Mouse (Mus musculus): ENCODE measurements at regions not wholly inside any gene's neighbourhood (a gene's known extent, or its start where the extent isn't known, plus 50 kb on each side); places are given as distances from the start of the nearest gene placed in this dataset.

GRCm38 (mm10) chr10:99440169-99440568 lies 177.1 kb downstream of the Dusp6 start:
- no peak overlapping the region for H3K9ac ChIP-seq (ENCODE audit: low read length)
- H3K27ac ChIP-seq (ENCODE audit: low read length) = no peak overlapping the region
- H3K4me3 ChIP-seq (ENCODE audit: low read length) = no peak overlapping the region
- H3K27me3 ChIP-seq (ENCODE audit: control insufficient read depth, insufficient read depth, low read depth, low read length) = no peaks in the 10 kb centered on the region
- H3K36me3 ChIP-seq (ENCODE audit: control insufficient read depth, insufficient read depth, low read length) = no peaks in the 10 kb centered on the region
- ATAC-seq (ENCODE audit: low read depth) = no peak
- 80% methylated on average over 5 of the region's 5 CpGs for WGBS
- peaks cover 10% of the 10 kb centered on the region for H3K4me1 ChIP-seq (replicated peaks; ENCODE audit: control insufficient read depth, insufficient read depth, low read length)
- no peaks in the 10 kb centered on the region; the same call in 1 of the 2 replicates for H3K9me3 ChIP-seq (ENCODE audit: control insufficient read depth, low read length)
- H3K4me2 ChIP-seq (ENCODE audit: low read depth, low read length) = no peak overlapping the region

- H3K27me3 ChIP-seq (ENCODE audit: control insufficient read depth, insufficient read depth, low read depth, low read length) = no peaks in the 10 kb centered on the region
- 21% methylated on average over 6 of the region's 6 CpGs for WGBS
- H3K4me2 ChIP-seq (ENCODE audit: low read depth, low read length) = no peak overlapping the region
- no peak overlapping the region for H3K9ac ChIP-seq (ENCODE audit: low read length)
- no peaks in the 10 kb centered on the region; the same call in 1 of the 2 replicates for H3K9me3 ChIP-seq (ENCODE audit: control insufficient read depth, low read length)
- H3K27ac ChIP-seq (ENCODE audit: low read length) = no peak overlapping the region
- H3K4me1 ChIP-seq (replicated peaks; ENCODE audit: control insufficient read depth, insufficient read depth, low read length) = peaks cover 10% of the 10 kb centered on the region
- no peak overlapping the region for H3K4me3 ChIP-seq (ENCODE audit: low read length)
- H3K36me3 ChIP-seq (ENCODE audit: control insufficient read depth, insufficient read depth, low read length) = no peaks in the 10 kb centered on the region
- peak; percentile 88 for ATAC-seq (ENCODE audit: low read depth)
Measured at GRCm38 (mm10) chr10:99441014-99441413, 178.0 kb downstream of the Dusp6 start.

- Histone ChIP-seq H3K4me1 (replicated peaks; ENCODE audit: control insufficient read depth, insufficient read depth, low read length) (peaks cover 10% of the 10 kb centered on the region), H3K36me3 (ENCODE audit: control insufficient read depth, insufficient read depth, low read length) (no peaks in the 10 kb centered on the region), H3K9ac (ENCODE audit: low read length) (no peak overlapping the region), H3K9me3 (ENCODE audit: control insufficient read depth, low read length) (no peaks in the 10 kb centered on the region; the same call in 1 of the 2 replicates), H3K27ac (ENCODE audit: low read length) (no peak overlapping the region), H3K4me3 (ENCODE audit: low read length) (no peak overlapping the region), H3K27me3 (ENCODE audit: control insufficient read depth, insufficient read depth, low read depth, low read length) (no peaks in the 10 kb centered on the region), H3K4me2 (ENCODE audit: low read depth, low read length) (no peak overlapping the region)
- ATAC-seq (ENCODE audit: low read depth) = no peak
- WGBS = 27% methylated on average over 10 of the region's 10 CpGs
Measured at GRCm38 (mm10) chr10:99441931-99442330, 178.9 kb downstream of the Dusp6 start.

GRCm38 (mm10) chr10:99443453-99444170 lies 180.6 kb downstream of the Dusp6 start:
- Histone ChIP-seq H3K36me3 (ENCODE audit: control insufficient read depth, insufficient read depth, low read length) (no peaks in the 10 kb centered on the region), H3K9me3 (ENCODE audit: control insufficient read depth, low read length) (no peaks in the 10 kb centered on the region; the same call in 1 of the 2 replicates), H3K27ac (ENCODE audit: low read length) (no peak overlapping the region), H3K4me3 (ENCODE audit: low read length) (no peak overlapping the region), H3K4me1 (replicated peaks; ENCODE audit: control insufficient read depth, insufficient read depth, low read length) (peaks cover 10% of the 10 kb centered on the region), H3K27me3 (ENCODE audit: control insufficient read depth, insufficient read depth, low read depth, low read length) (no peaks in the 10 kb centered on the region), H3K9ac (ENCODE audit: low read length) (no peak overlapping the region), H3K4me2 (ENCODE audit: low read depth, low read length) (no peak overlapping the region)
- 88% methylated on average over 18 of the region's 18 CpGs for WGBS
- ATAC-seq (ENCODE audit: low read depth) = no peak

- H3K36me3 ChIP-seq (ENCODE audit: control insufficient read depth, insufficient read depth, low read length) = no peaks in the 10 kb centered on the region
- H3K9me3 ChIP-seq (ENCODE audit: control insufficient read depth, low read length) = no peaks in the 10 kb centered on the region
- no peaks in the 10 kb centered on the region for H3K27me3 ChIP-seq (ENCODE audit: control insufficient read depth, insufficient read depth, low read depth, low read length)
- WGBS = 52% methylated on average over 9 of the region's 9 CpGs
- no peak overlapping the region for H3K27ac ChIP-seq (ENCODE audit: low read length)
- H3K4me3 ChIP-seq (ENCODE audit: low read length) = no peak overlapping the region
- H3K4me1 ChIP-seq (replicated peaks; ENCODE audit: control insufficient read depth, insufficient read depth, low read length) = peaks cover 5% of the 10 kb centered on the region; the same call in 1 of the 2 replicates
- no peak overlapping the region for H3K4me2 ChIP-seq (ENCODE audit: low read depth, low read length)
- ATAC-seq (ENCODE audit: low read depth) = peak; percentile 10; the same call in 1 of the 2 replicates
- H3K9ac ChIP-seq (ENCODE audit: low read length) = no peak overlapping the region
Measured at GRCm38 (mm10) chr10:99450714-99451625, 187.9 kb downstream of the Dusp6 start.

GRCm38 (mm10) chr10:99451639-99452417 lies 188.8 kb downstream of the Dusp6 start:
- Histone ChIP-seq H3K4me1 (replicated peaks; ENCODE audit: control insufficient read depth, insufficient read depth, low read length) (peaks cover 5% of the 10 kb centered on the region; the same call in 1 of the 2 replicates), H3K4me2 (ENCODE audit: low read depth, low read length) (no peak overlapping the region), H3K4me3 (ENCODE audit: low read length) (no peak overlapping the region), H3K36me3 (ENCODE audit: control insufficient read depth, insufficient read depth, low read length) (no peaks in the 10 kb centered on the region), H3K9ac (ENCODE audit: low read length) (no peak overlapping the region), H3K9me3 (ENCODE audit: control insufficient read depth, low read length) (no peaks in the 10 kb centered on the region), H3K27me3 (ENCODE audit: control insufficient read depth, insufficient read depth, low read depth, low read length) (no peaks in the 10 kb centered on the region), H3K27ac (ENCODE audit: low read length) (no peak overlapping the region)
- WGBS = 37% methylated on average over 10 of the region's 10 CpGs
- no peak for ATAC-seq (ENCODE audit: low read depth)

GRCm38 (mm10) chr10:99456180-99456579 lies 193.1 kb downstream of the Dusp6 start:
- no peak for ATAC-seq (ENCODE audit: low read depth)
- no peak overlapping the region for H3K27ac ChIP-seq (ENCODE audit: low read length)
- H3K4me2 ChIP-seq (ENCODE audit: low read depth, low read length) = no peak overlapping the region
- no peaks in the 10 kb centered on the region for H3K27me3 ChIP-seq (ENCODE audit: control insufficient read depth, insufficient read depth, low read depth, low read length)
- peaks cover 12% of the 10 kb centered on the region for H3K4me1 ChIP-seq (replicated peaks; ENCODE audit: control insufficient read depth, insufficient read depth, low read length)
- no peaks in the 10 kb centered on the region for H3K9me3 ChIP-seq (ENCODE audit: control insufficient read depth, low read length)
- WGBS = 84% methylated on average over 5 of the region's 5 CpGs
- no peak overlapping the region for H3K4me3 ChIP-seq (ENCODE audit: low read length)
- no peak overlapping the region for H3K9ac ChIP-seq (ENCODE audit: low read length)
- no peaks in the 10 kb centered on the region for H3K36me3 ChIP-seq (ENCODE audit: control insufficient read depth, insufficient read depth, low read length)

GRCm38 (mm10) chr10:99458047-99458446 lies 195.0 kb downstream of the Dusp6 start:
- H3K4me2 ChIP-seq (ENCODE audit: low read depth, low read length) = no peak overlapping the region
- H3K27ac ChIP-seq (ENCODE audit: low read length) = peak overlapping the region; percentile 36; the same call in 1 of the 2 replicates
- no peak overlapping the region for H3K4me3 ChIP-seq (ENCODE audit: low read length)
- 45% methylated on average over 3 of the region's 3 CpGs for WGBS
- H3K9me3 ChIP-seq (ENCODE audit: control insufficient read depth, low read length) = no peaks in the 10 kb centered on the region
- ATAC-seq (ENCODE audit: low read depth) = no peak
- no peaks in the 10 kb centered on the region for H3K27me3 ChIP-seq (ENCODE audit: control insufficient read depth, insufficient read depth, low read depth, low read length)
- H3K9ac ChIP-seq (ENCODE audit: low read length) = no peak overlapping the region
- H3K36me3 ChIP-seq (ENCODE audit: control insufficient read depth, insufficient read depth, low read length) = no peaks in the 10 kb centered on the region
- peaks cover 9% of the 10 kb centered on the region for H3K4me1 ChIP-seq (replicated peaks; ENCODE audit: control insufficient read depth, insufficient read depth, low read length)

Measured in lung, embryonic 16.5 days (tissue).